Mouse (Mus musculus) kidney, embryonic 15.5 days (tissue): ENCODE results near the gene Gja4. TPM values are rescaled to one million over a fixed set of nuclear protein-coding genes. Genes with fewer than 3 reads are reported as not detected.

Experiments used
- ATAC-seq: fragments of 200-750 bp; cut with Nextera tagmentation; replicated peaks from 2 replicates; pipeline ENCODE4 v1.8.0; 2017; ENCODE audit warnings: moderate TSS enrichment; ENCODE audit not compliant: low FRiP score
- H3K27ac ChIP-seq: fragments of 300-500 bp; sonication (generic); 2 replicates; pipeline ENCODE4 v1.5.1; 2015; ENCODE audit warnings: mild to moderate bottlenecking, inconsistent platforms
- H3K27me3 ChIP-seq: fragments of 300-500 bp; sonication (generic); 2 replicates; pipeline ENCODE4 v1.6.1; 2015; ENCODE audit warnings: inconsistent platforms
- H3K36me3 ChIP-seq: fragments of 300-500 bp; sonication (generic); 2 replicates; pipeline ENCODE4 v1.6.1; 2015; ENCODE audit warnings: inconsistent platforms
- H3K4me1 ChIP-seq: fragments of 300-500 bp; sonication (generic); 2 replicates; pipeline ENCODE4 v1.6.1; 2015; ENCODE audit warnings: inconsistent platforms
- H3K4me2 ChIP-seq: fragments of 300-500 bp; sonication (generic); 2 replicates; pipeline ENCODE4 v1.6.1; 2015; ENCODE audit warnings: moderate library complexity, mild to moderate bottlenecking, inconsistent platforms
- H3K4me3 ChIP-seq: fragments of 300-500 bp; sonication (generic); replicated peaks from 2 replicates; pipeline ENCODE4 v1.5.1; 2015; ENCODE audit warnings: mild to moderate bottlenecking, inconsistent platforms
- H3K9ac ChIP-seq: fragments of 300-500 bp; sonication (generic); 2 replicates; pipeline ENCODE4 v1.6.1; 2015; ENCODE audit warnings: mild to moderate bottlenecking, inconsistent platforms
- H3K9me3 ChIP-seq: fragments of 300-500 bp; sonication (generic); replicated peaks from 2 replicates; pipeline ENCODE4 v1.6.1; 2016; ENCODE audit warnings: inconsistent platforms
- WGBS: fragments of 180-500 bp; shearing (Covaris S2); methylation state at CpG from one replicate; pipeline ENCODE4 v1.1.7; 2015; ENCODE audit warnings: mixed read lengths; 5-methylcytosine and 5-hydroxymethylcytosine counted together
- polyA plus RNA-seq: library from polyadenylated mRNA; unstranded; fragments of >200 nt; fragmentation: Nextera tagmentation; extraction: Ambion mirVana; gene quantifications from 2 replicates; pipeline ENCODE4 v1.2.1, GENCODE M21; 2015

Gene Gja4
- polyA plus RNA-seq, 1 experiment from 2014 or later = 30.5 TPM

- WGBS = 8% methylated on average over 3 of the region's 3 CpGs
- H3K4me2 ChIP-seq = no peak overlapping the region
These were observed 5.8 kb upstream of the Gja4 start for GRCm38 (mm10) chr4:127319613-127320012.

GRCm38 (mm10) chr4:127317143-127317542 is 3.3 kb upstream of the Gja4 start:
- 54% methylated on average over 4 of the region's 4 CpGs for WGBS
- no peak overlapping the region for H3K9ac ChIP-seq
- no peak for ATAC-seq
- H3K4me1 ChIP-seq = peaks cover 13% of the 10 kb centered on the region; the same call in 1 of the 2 replicates
- no peaks in the 10 kb centered on the region for H3K9me3 ChIP-seq
- no peak overlapping the region for H3K4me3 ChIP-seq
- H3K27me3 ChIP-seq = peaks cover 38% of the 10 kb centered on the region
- H3K36me3 ChIP-seq = no peaks in the 10 kb centered on the region
- no peak overlapping the region for H3K4me2 ChIP-seq
- no peak overlapping the region for H3K27ac ChIP-seq

More at GRCm38 (mm10) chr4:127319613-127320012, 5.8 kb upstream of the Gja4 start:
- ATAC-seq = no peak
- no peaks in the 10 kb centered on the region for H3K36me3 ChIP-seq
- no peak overlapping the region for H3K9ac ChIP-seq
- no peak overlapping the region for H3K27ac ChIP-seq
- H3K4me3 ChIP-seq = no peak overlapping the region
- H3K4me1 ChIP-seq = peaks cover 2% of the 10 kb centered on the region; the same call in 1 of the 2 replicates
- H3K27me3 ChIP-seq = peaks cover 21% of the 10 kb centered on the region
- H3K9me3 ChIP-seq = no peaks in the 10 kb centered on the region

GRCm38 (mm10) chr4:127315753-127316152 is 1.9 kb upstream of the Gja4 start:
- Histone ChIP-seq H3K4me3 (no peak overlapping the region), H3K27me3 (peaks cover 40% of the 10 kb centered on the region), H3K9ac (no peak overlapping the region), H3K4me2 (no peak overlapping the region), H3K9me3 (no peaks in the 10 kb centered on the region), H3K4me1 (peaks cover 13% of the 10 kb centered on the region; the same call in 1 of the 2 replicates), H3K36me3 (no peaks in the 10 kb centered on the region), H3K27ac (no peak overlapping the region)
- ATAC-seq = no peak
- 79% methylated on average over 8 of the region's 8 CpGs for WGBS

GRCm38 (mm10) chr4:127314585-127314984 is 746 bp upstream of the Gja4 start:
- no peaks in the 10 kb centered on the region for H3K36me3 ChIP-seq
- no peak overlapping the region for H3K9ac ChIP-seq
- H3K4me3 ChIP-seq = peak overlapping the region; percentile 56; the same call in 1 of the 2 replicates
- no peak overlapping the region for H3K27ac ChIP-seq
- peaks cover 30% of the 10 kb centered on the region for H3K27me3 ChIP-seq
- H3K4me1 ChIP-seq = peaks cover 13% of the 10 kb centered on the region; the same call in 1 of the 2 replicates
- ATAC-seq = no peak
- H3K9me3 ChIP-seq = no peaks in the 10 kb centered on the region
- peak overlapping the region; percentile 95 for H3K4me2 ChIP-seq
- WGBS = 50% methylated on average over 9 of the region's 9 CpGs

GRCm38 (mm10) chr4:127312349-127312748 is 1.5 kb downstream of the Gja4 start:
- H3K27ac ChIP-seq = no peak overlapping the region
- H3K9me3 ChIP-seq = no peaks in the 10 kb centered on the region
- H3K4me3 ChIP-seq = peak overlapping the region; percentile 56
- H3K4me1 ChIP-seq = peaks cover 13% of the 10 kb centered on the region; the same call in 1 of the 2 replicates
- peaks cover 30% of the 10 kb centered on the region for H3K27me3 ChIP-seq
- no peaks in the 10 kb centered on the region for H3K36me3 ChIP-seq
- no peak for ATAC-seq
- peak overlapping the region; percentile 95; the same call in 1 of the 2 replicates for H3K4me2 ChIP-seq
- no peak overlapping the region for H3K9ac ChIP-seq
- WGBS = 65% methylated on average over 24 of the region's 24 CpGs

GRCm38 (mm10) chr4:127311561-127311960 is 2.3 kb downstream of the Gja4 start:
- Histone ChIP-seq H3K4me1 (peaks cover 13% of the 10 kb centered on the region; the same call in 1 of the 2 replicates), H3K27ac (no peak overlapping the region), H3K9me3 (no peaks in the 10 kb centered on the region), H3K27me3 (peaks cover 30% of the 10 kb centered on the region), H3K4me2 (peak overlapping the region; percentile 95; the same call in 1 of the 2 replicates), H3K36me3 (no peaks in the 10 kb centered on the region), H3K9ac (no peak overlapping the region), H3K4me3 (no peak overlapping the region)
- ATAC-seq = no peak
- 61% methylated on average over 9 of the region's 9 CpGs for WGBS

- H3K9me3 ChIP-seq = no peaks in the 10 kb centered on the region
- ATAC-seq = no peak
- no peak overlapping the region for H3K4me2 ChIP-seq
- no peaks in the 10 kb centered on the region for H3K36me3 ChIP-seq
- H3K27ac ChIP-seq = no peak overlapping the region
- H3K4me1 ChIP-seq = 0 out of 2 replicates have a peak, but pooled peaks cover 2% of the 10 kb centered on the region
- WGBS = 63% methylated on average over 2 of the region's 2 CpGs
- no peak overlapping the region for H3K4me3 ChIP-seq
- no peak overlapping the region for H3K9ac ChIP-seq
- peaks cover 2% of the 10 kb centered on the region; the same call in 1 of the 2 replicates for H3K27me3 ChIP-seq
These were observed 6.9 kb downstream of the Gja4 start for GRCm38 (mm10) chr4:127306915-127307314.

- no peaks in the 10 kb centered on the region for H3K36me3 ChIP-seq
- no peak overlapping the region for H3K27ac ChIP-seq
- H3K9ac ChIP-seq = no peak overlapping the region
- H3K4me3 ChIP-seq = no peak overlapping the region
- no peak overlapping the region for H3K4me2 ChIP-seq
- WGBS = 75% methylated on average over 3 of the region's 3 CpGs
- no peak for ATAC-seq
- H3K4me1 ChIP-seq = 0 out of 2 replicates have a peak, but pooled peaks cover 2% of the 10 kb centered on the region
- no peaks in the 10 kb centered on the region for H3K27me3 ChIP-seq
- no peaks in the 10 kb centered on the region for H3K9me3 ChIP-seq
These were observed 10.0 kb downstream of the Gja4 start for GRCm38 (mm10) chr4:127303796-127304195.

- Histone ChIP-seq H3K36me3 (no peaks in the 10 kb centered on the region), H3K9ac (no peak overlapping the region), H3K27ac (no peak overlapping the region), H3K4me1 (0 out of 2 replicates have a peak, but pooled peaks cover 2% of the 10 kb centered on the region), H3K4me3 (no peak overlapping the region), H3K4me2 (no peak overlapping the region), H3K9me3 (no peaks in the 10 kb centered on the region), H3K27me3 (no peaks in the 10 kb centered on the region)
- no peak for ATAC-seq
- WGBS = 81% methylated on average over 5 of the region's 5 CpGs
These were observed 13.3 kb downstream of the Gja4 start for GRCm38 (mm10) chr4:127300503-127300902.

GRCm38 (mm10) chr4:127292631-127293030 is 21.2 kb downstream of the Gja4 start:
- no peak for ATAC-seq
- no peak overlapping the region for H3K27ac ChIP-seq
- no peak overlapping the region for H3K4me2 ChIP-seq
- no peak overlapping the region for H3K9ac ChIP-seq
- H3K9me3 ChIP-seq = no peaks in the 10 kb centered on the region
- H3K27me3 ChIP-seq = no peaks in the 10 kb centered on the region
- no peaks in the 10 kb centered on the region for H3K36me3 ChIP-seq
- peaks cover 7% of the 10 kb centered on the region for H3K4me1 ChIP-seq
- WGBS = 86% methylated on average over 5 of the region's 5 CpGs
- no peak overlapping the region for H3K4me3 ChIP-seq

- WGBS = 60% methylated on average over 6 of the region's 6 CpGs
- H3K27me3 ChIP-seq = no peaks in the 10 kb centered on the region
- H3K36me3 ChIP-seq = no peaks in the 10 kb centered on the region
- H3K4me1 ChIP-seq = peaks cover 7% of the 10 kb centered on the region
- H3K9ac ChIP-seq = no peak overlapping the region
- H3K4me2 ChIP-seq = no peak overlapping the region
- no peak overlapping the region for H3K27ac ChIP-seq
- no peaks in the 10 kb centered on the region for H3K9me3 ChIP-seq
- no peak; the same call in 1 of the 2 replicates for ATAC-seq
- H3K4me3 ChIP-seq = no peak overlapping the region
These were observed 24.7 kb downstream of the Gja4 start for GRCm38 (mm10) chr4:127289039-127289548.

- whole genome bisulfite sequencing = 69% methylated on average over 4 of the region's 4 CpGs
- ATAC-seq = no peak
- H3K4me2 ChIP-seq = no peak overlapping the region
These were observed 26.9 kb downstream of the Gja4 start for GRCm38 (mm10) chr4:127286907-127287306.

More at GRCm38 (mm10) chr4:127286907-127287306, 26.9 kb downstream of the Gja4 start:
- no peak overlapping the region for H3K4me3 ChIP-seq
- peaks cover 7% of the 10 kb centered on the region for H3K4me1 ChIP-seq
- no peak overlapping the region for H3K9ac ChIP-seq
- no peak overlapping the region for H3K27ac ChIP-seq
- no peaks in the 10 kb centered on the region for H3K36me3 ChIP-seq
- H3K27me3 ChIP-seq = no peaks in the 10 kb centered on the region
- H3K9me3 ChIP-seq = no peaks in the 10 kb centered on the region
